Mouse (Mus musculus) olfactory bulb, adult 2 months (tissue): ENCODE measurements around the gene Slit3.

Experiments used
- CTCF ChIP-seq: fragments of 200-500 bp; IDR thresholded peaks from 2 replicates; pipeline ENCODE4 v1.5.1; 2012; ENCODE audit warnings: low read depth, mild to moderate bottlenecking, low read length, moderate library complexity; ENCODE audit not compliant: insufficient read depth
- POLR2A ChIP-seq: fragments of 200-500 bp; IDR thresholded peaks from 2 replicates; pipeline ENCODE4 v1.6.1; 2012; ENCODE audit warnings: mild to moderate bottlenecking, low read depth, low read length, moderate library complexity; ENCODE audit not compliant: insufficient read depth

GRCm38 (mm10) chr11:35299857-35300375, 178.9 kb downstream of the Slit3 start:
- TF ChIP-seq POLR2A, result no peak
- no peak for TF ChIP-seq CTCF
